Mouse (Mus musculus) liver, embryonic 13.5 days (tissue): ENCODE measurements around the gene Ppm1a. TPM values are rescaled to one million over a fixed set of nuclear protein-coding genes. Genes with fewer than 3 reads are reported as not detected.
A peak's percentile ranks its signal among the peaks of the same experiment; 100 is the strongest.

Experiments used
- ATAC-seq: fragments of 200-750 bp; cut with Nextera tagmentation; 2 replicates; pipeline ENCODE4 v1.8.0; 2017; ENCODE audit warnings: low read depth, mild to moderate bottlenecking, moderate number of reproducible peaks, moderate library complexity
- DNase-seq: peaks from one replicate; pipeline ENCODE4 v3.0.0; 2022
- H3K27ac ChIP-seq: fragments of 300-500 bp; sonication (generic); 2 replicates; pipeline ENCODE4 v1.5.1; 2015; ENCODE audit warnings: moderate library complexity, mild to moderate bottlenecking, inconsistent platforms
- H3K27me3 ChIP-seq: fragments of 300-500 bp; sonication (generic); 2 replicates; pipeline ENCODE4 v1.6.1; 2015; ENCODE audit warnings: mild to moderate bottlenecking, inconsistent platforms
- H3K36me3 ChIP-seq: fragments of 300-500 bp; sonication (generic); 2 replicates; pipeline ENCODE4 v1.6.1; 2015; ENCODE audit warnings: mild to moderate bottlenecking, inconsistent platforms
- H3K4me1 ChIP-seq: fragments of 300-500 bp; sonication (generic); replicated peaks from 2 replicates; pipeline ENCODE4 v1.6.1; 2015; ENCODE audit warnings: inconsistent platforms
- H3K4me2 ChIP-seq: fragments of 300-500 bp; sonication (generic); 2 replicates; pipeline ENCODE4 v1.6.1; 2015; ENCODE audit warnings: inconsistent platforms, mild to moderate bottlenecking, moderate library complexity
- H3K4me3 ChIP-seq: fragments of 300-500 bp; sonication (generic); replicated peaks from 2 replicates; pipeline ENCODE4 v1.5.1; 2015; ENCODE audit warnings: mild to moderate bottlenecking, inconsistent platforms
- H3K9ac ChIP-seq: fragments of 300-500 bp; sonication (generic); 2 replicates; pipeline ENCODE4 v1.6.1; 2015; ENCODE audit warnings: mild to moderate bottlenecking, inconsistent platforms
- H3K9me3 ChIP-seq: fragments of 300-500 bp; sonication (generic); replicated peaks from 2 replicates; pipeline ENCODE4 v1.6.1; 2016; ENCODE audit warnings: inconsistent platforms
- WGBS: fragments of 180-500 bp; shearing (Covaris S2); methylation state at CpG from one replicate; pipeline ENCODE4 v1.1.7; 2015; ENCODE audit not compliant: insufficient replicate concordance; 5-methylcytosine and 5-hydroxymethylcytosine counted together
- polyA plus RNA-seq: library from polyadenylated mRNA; unstranded; fragments of >200 nt; fragmentation: Nextera tagmentation; extraction: Ambion mirVana; gene quantifications from 2 replicates; pipeline ENCODE4 v1.2.1, GENCODE M21; 2015

The Ppm1a gene
- polyA plus RNA-seq, 1 experiment from 2014 or later, result 25.6 TPM

GRCm38 (mm10) chr12:72761649-72762261 lies 4.5 kb downstream of the Ppm1a start:
- Histone ChIP-seq H3K4me3 (peak overlapping the region; percentile 90), H3K9me3 (no peaks in the 10 kb centered on the region), H3K27ac (peak overlapping the region; percentile 97), H3K4me2 (peak overlapping the region; percentile 92), H3K36me3 (no peaks in the 10 kb centered on the region), H3K27me3 (no peaks in the 10 kb centered on the region), H3K4me1 (peaks cover 48% of the 10 kb centered on the region), H3K9ac (peak overlapping the region; percentile 98)
- DNase-seq (peak; percentile 73), ATAC-seq (peak; percentile 78)
- WGBS, result under 1% methylated on average over 36 of the region's 43 CpGs

- H3K9me3 ChIP-seq, result no peaks in the 10 kb centered on the region
- no peaks in the 10 kb centered on the region for H3K27me3 ChIP-seq
- WGBS, result 0% methylated on average over 1 of the region's 1 CpGs
Observed at GRCm38 (mm10) chr12:72762502-72762901, 5.2 kb downstream of the Ppm1a start.

GRCm38 (mm10) chr12:72763156-72763555 lies 5.9 kb downstream of the Ppm1a start:
- Histone ChIP-seq H3K9me3 (no peaks in the 10 kb centered on the region), H3K4me1 (peaks cover 56% of the 10 kb centered on the region), H3K27ac (no peak overlapping the region; the same call in 1 of the 2 replicates), H3K27me3 (no peaks in the 10 kb centered on the region), H3K36me3 (no peaks in the 10 kb centered on the region), H3K4me2 (peak overlapping the region; percentile 92), H3K9ac (peak overlapping the region; percentile 49), H3K4me3 (peak overlapping the region; percentile 90)
- ATAC-seq (no peak), DNase-seq (no peak)
- WGBS, result 60% methylated on average over 1 of the region's 1 CpGs

More at GRCm38 (mm10) chr12:72762502-72762901, 5.2 kb downstream of the Ppm1a start:
- Histone ChIP-seq H3K4me2 (peak overlapping the region; percentile 92), H3K27ac (peak overlapping the region; percentile 97), H3K9ac (peak overlapping the region; percentile 98), H3K4me3 (peak overlapping the region; percentile 90), H3K4me1 (peaks cover 49% of the 10 kb centered on the region), H3K36me3 (no peaks in the 10 kb centered on the region)
- DNase-seq (peak; percentile 3), ATAC-seq (no peak)

GRCm38 (mm10) chr12:72767809-72768208 lies 10.6 kb downstream of the Ppm1a start:
- peaks cover 49% of the 10 kb centered on the region for H3K4me1 ChIP-seq
- no peaks in the 10 kb centered on the region for H3K27me3 ChIP-seq
- ATAC-seq (no peak), DNase-seq (no peak)
- peaks cover 9% of the 10 kb centered on the region for H3K36me3 ChIP-seq
- H3K9ac ChIP-seq, result no peak overlapping the region
- no peaks in the 10 kb centered on the region; the same call in 1 of the 2 replicates for H3K9me3 ChIP-seq
- 52% methylated on average over 6 of the region's 6 CpGs for WGBS
- H3K4me3 ChIP-seq, result no peak overlapping the region
- 0 out of 2 replicates have a peak overlapping the region, but pooled peaks have one; percentile 18 for H3K27ac ChIP-seq
- H3K4me2 ChIP-seq, result no peak overlapping the region

GRCm38 (mm10) chr12:72768230-72768629 lies 11.0 kb downstream of the Ppm1a start:
- Histone ChIP-seq H3K36me3 (peaks cover 9% of the 10 kb centered on the region), H3K9me3 (no peaks in the 10 kb centered on the region; the same call in 1 of the 2 replicates), H3K9ac (no peak overlapping the region), H3K4me1 (peaks cover 44% of the 10 kb centered on the region), H3K27ac (0 out of 2 replicates have a peak overlapping the region, but pooled peaks have one; percentile 18), H3K4me2 (no peak overlapping the region), H3K27me3 (no peaks in the 10 kb centered on the region), H3K4me3 (no peak overlapping the region)
- WGBS, result 43% methylated on average over 2 of the region's 2 CpGs
- DNase-seq, result no peak
- no peak for ATAC-seq

GRCm38 (mm10) chr12:72769546-72770230 lies 12.4 kb downstream of the Ppm1a start:
- Histone ChIP-seq H3K27me3 (no peaks in the 10 kb centered on the region), H3K27ac (no peak overlapping the region), H3K9ac (0 out of 2 replicates have a peak overlapping the region, but pooled peaks have one; percentile 6), H3K36me3 (peaks cover 9% of the 10 kb centered on the region), H3K4me1 (peaks cover 32% of the 10 kb centered on the region), H3K4me2 (no peak overlapping the region), H3K4me3 (no peak overlapping the region), H3K9me3 (no peaks in the 10 kb centered on the region; the same call in 1 of the 2 replicates)
- WGBS, result 53% methylated on average over 5 of the region's 5 CpGs
- peak; percentile 71 for ATAC-seq
- no peak for DNase-seq

GRCm38 (mm10) chr12:72771153-72771552 lies 13.9 kb downstream of the Ppm1a start:
- Histone ChIP-seq H3K4me1 (peaks cover 30% of the 10 kb centered on the region), H3K4me3 (no peak overlapping the region), H3K36me3 (peaks cover 9% of the 10 kb centered on the region), H3K27ac (no peak overlapping the region), H3K9ac (no peak overlapping the region), H3K9me3 (no peaks in the 10 kb centered on the region; the same call in 1 of the 2 replicates), H3K4me2 (no peak overlapping the region), H3K27me3 (no peaks in the 10 kb centered on the region)
- WGBS, result 91% methylated on average over 2 of the region's 2 CpGs
- ATAC-seq (no peak), DNase-seq (no peak)

GRCm38 (mm10) chr12:72771711-72772110 lies 14.5 kb downstream of the Ppm1a start:
- DNase-seq (no peak), ATAC-seq (no peak)
- Histone ChIP-seq H3K9ac (no peak overlapping the region), H3K4me1 (peaks cover 27% of the 10 kb centered on the region), H3K27me3 (no peaks in the 10 kb centered on the region), H3K9me3 (no peaks in the 10 kb centered on the region; the same call in 1 of the 2 replicates), H3K27ac (no peak overlapping the region), H3K4me2 (no peak overlapping the region), H3K36me3 (peaks cover 9% of the 10 kb centered on the region), H3K4me3 (no peak overlapping the region)
- 86% methylated on average over 3 of the region's 3 CpGs for WGBS

- DNase-seq (no peak), ATAC-seq (no peak)
- WGBS, result 81% methylated on average over 7 of the region's 7 CpGs
- Histone ChIP-seq H3K27me3 (no peaks in the 10 kb centered on the region), H3K4me2 (no peak overlapping the region), H3K9me3 (no peaks in the 10 kb centered on the region; the same call in 1 of the 2 replicates), H3K4me3 (no peak overlapping the region), H3K9ac (no peak overlapping the region), H3K36me3 (peaks cover 9% of the 10 kb centered on the region), H3K27ac (no peak overlapping the region), H3K4me1 (peaks cover 25% of the 10 kb centered on the region)
Observed at GRCm38 (mm10) chr12:72773921-72774320, 16.7 kb downstream of the Ppm1a start.

- no peaks in the 10 kb centered on the region for H3K36me3 ChIP-seq
Observed at GRCm38 (mm10) chr12:72777244-72777643, 20.0 kb downstream of the Ppm1a start.

GRCm38 (mm10) chr12:72780136-72780535 lies 22.9 kb downstream of the Ppm1a start:
- DNase-seq, result peak; percentile 52
- Histone ChIP-seq H3K27me3 (no peaks in the 10 kb centered on the region), H3K4me2 (peak overlapping the region; percentile 29; the same call in 1 of the 2 replicates), H3K27ac (peak overlapping the region; percentile 62), H3K4me3 (no peak overlapping the region), H3K4me1 (peaks cover 47% of the 10 kb centered on the region), H3K36me3 (peaks cover 19% of the 10 kb centered on the region), H3K9ac (peak overlapping the region; percentile 44; the same call in 1 of the 2 replicates), H3K9me3 (no peaks in the 10 kb centered on the region)
- peak; percentile 99 for ATAC-seq
- WGBS, result 29% methylated on average over 5 of the region's 5 CpGs

More at GRCm38 (mm10) chr12:72777244-72777643, 20.0 kb downstream of the Ppm1a start:
- H3K9ac ChIP-seq, result no peak overlapping the region
- H3K9me3 ChIP-seq, result no peaks in the 10 kb centered on the region
- ATAC-seq (no peak), DNase-seq (no peak)
- H3K4me2 ChIP-seq, result no peak overlapping the region
- no peak overlapping the region for H3K4me3 ChIP-seq
- no peaks in the 10 kb centered on the region for H3K27me3 ChIP-seq
- H3K27ac ChIP-seq, result no peak overlapping the region
- H3K4me1 ChIP-seq, result peaks cover 41% of the 10 kb centered on the region
- 62% methylated on average over 4 of the region's 4 CpGs for WGBS
